Mouse (Mus musculus) liver, embryonic 13.5 days (tissue): ENCODE measurements around the gene Myh9. TPM values are rescaled to one million over a fixed set of nuclear protein-coding genes. Genes with fewer than 3 reads are reported as not detected.
A peak's percentile ranks its signal among the peaks of the same experiment; 100 is the strongest.

ENCODE experiments used
- ATAC-seq: fragments of 200-750 bp; cut with Nextera tagmentation; 2 replicates; pipeline ENCODE4 v1.8.0; 2017; ENCODE audit warnings: low read depth, mild to moderate bottlenecking, moderate number of reproducible peaks, moderate library complexity
- DNase-seq: peaks from one replicate; pipeline ENCODE4 v3.0.0; 2022
- H3K27ac ChIP-seq: fragments of 300-500 bp; sonication (generic); 2 replicates; pipeline ENCODE4 v1.5.1; 2015; ENCODE audit warnings: moderate library complexity, mild to moderate bottlenecking, inconsistent platforms
- H3K27me3 ChIP-seq: fragments of 300-500 bp; sonication (generic); 2 replicates; pipeline ENCODE4 v1.6.1; 2015; ENCODE audit warnings: mild to moderate bottlenecking, inconsistent platforms
- H3K36me3 ChIP-seq: fragments of 300-500 bp; sonication (generic); 2 replicates; pipeline ENCODE4 v1.6.1; 2015; ENCODE audit warnings: mild to moderate bottlenecking, inconsistent platforms
- H3K4me1 ChIP-seq: fragments of 300-500 bp; sonication (generic); replicated peaks from 2 replicates; pipeline ENCODE4 v1.6.1; 2015; ENCODE audit warnings: inconsistent platforms
- H3K4me2 ChIP-seq: fragments of 300-500 bp; sonication (generic); 2 replicates; pipeline ENCODE4 v1.6.1; 2015; ENCODE audit warnings: inconsistent platforms, mild to moderate bottlenecking, moderate library complexity
- H3K4me3 ChIP-seq: fragments of 300-500 bp; sonication (generic); replicated peaks from 2 replicates; pipeline ENCODE4 v1.5.1; 2015; ENCODE audit warnings: mild to moderate bottlenecking, inconsistent platforms
- H3K9ac ChIP-seq: fragments of 300-500 bp; sonication (generic); 2 replicates; pipeline ENCODE4 v1.6.1; 2015; ENCODE audit warnings: mild to moderate bottlenecking, inconsistent platforms
- H3K9me3 ChIP-seq: fragments of 300-500 bp; sonication (generic); replicated peaks from 2 replicates; pipeline ENCODE4 v1.6.1; 2016; ENCODE audit warnings: inconsistent platforms
- WGBS: fragments of 180-500 bp; shearing (Covaris S2); methylation state at CpG from one replicate; pipeline ENCODE4 v1.1.7; 2015; ENCODE audit not compliant: insufficient replicate concordance; 5-methylcytosine and 5-hydroxymethylcytosine counted together
- polyA plus RNA-seq: library from polyadenylated mRNA; unstranded; fragments of >200 nt; fragmentation: Nextera tagmentation; extraction: Ambion mirVana; gene quantifications from 2 replicates; pipeline ENCODE4 v1.2.1, GENCODE M21; 2015

Gene Myh9
- polyA plus RNA-seq, 1 experiment from 2014 or later, result 18.3 TPM

GRCm38 (mm10) chr15:77840450-77841360 lies 1.3 kb downstream of the Myh9 start:
- Histone ChIP-seq H3K27me3 (no peaks in the 10 kb centered on the region), H3K9ac (peak overlapping the region; percentile 96), H3K36me3 (no peaks in the 10 kb centered on the region), H3K9me3 (no peaks in the 10 kb centered on the region), H3K27ac (peak overlapping the region; percentile 92), H3K4me3 (peak overlapping the region; percentile 96), H3K4me1 (peaks cover 66% of the 10 kb centered on the region), H3K4me2 (peak overlapping the region; percentile 99)
- no peak for ATAC-seq
- 2% methylated on average over 36 of the region's 36 CpGs for WGBS
- no peak for DNase-seq

- Histone ChIP-seq H3K9me3 (no peaks in the 10 kb centered on the region), H3K27me3 (no peaks in the 10 kb centered on the region), H3K36me3 (no peaks in the 10 kb centered on the region), H3K4me2 (peak overlapping the region; percentile 99), H3K4me3 (peak overlapping the region; percentile 96), H3K9ac (peak overlapping the region; percentile 96), H3K27ac (peak overlapping the region; percentile 82), H3K4me1 (peaks cover 76% of the 10 kb centered on the region)
- ATAC-seq (no peak), DNase-seq (no peak)
- WGBS, result 19% methylated on average over 10 of the region's 10 CpGs
Observed at GRCm38 (mm10) chr15:77839529-77840286, 2.3 kb downstream of the Myh9 start.

- no peaks in the 10 kb centered on the region for H3K27me3 ChIP-seq
- no peak for ATAC-seq
- peak overlapping the region; percentile 96 for H3K9ac ChIP-seq
- peak overlapping the region; percentile 99 for H3K4me2 ChIP-seq
- H3K4me3 ChIP-seq, result peak overlapping the region; percentile 96
- H3K4me1 ChIP-seq, result peaks cover 85% of the 10 kb centered on the region
- WGBS, result 39% methylated on average over 4 of the region's 4 CpGs
- H3K9me3 ChIP-seq, result no peaks in the 10 kb centered on the region
- no peaks in the 10 kb centered on the region for H3K36me3 ChIP-seq
- DNase-seq, result no peak
- peak overlapping the region; percentile 82 for H3K27ac ChIP-seq
Observed at GRCm38 (mm10) chr15:77838530-77839387, 3.2 kb downstream of the Myh9 start.

- Histone ChIP-seq H3K4me1 (peaks cover 84% of the 10 kb centered on the region), H3K27ac (peak overlapping the region; percentile 82), H3K27me3 (no peaks in the 10 kb centered on the region), H3K4me3 (0 out of 2 replicates have a peak overlapping the region, but pooled peaks have one; percentile 3), H3K36me3 (peaks cover 2% of the 10 kb centered on the region; the same call in 1 of the 2 replicates), H3K9me3 (no peaks in the 10 kb centered on the region), H3K9ac (peak overlapping the region; percentile 96), H3K4me2 (peak overlapping the region; percentile 99)
- WGBS, result 36% methylated on average over 10 of the region's 10 CpGs
- ATAC-seq, result no peak
- no peak for DNase-seq
Observed at GRCm38 (mm10) chr15:77837444-77838117, 4.4 kb downstream of the Myh9 start.

GRCm38 (mm10) chr15:77836692-77837443 lies 5.1 kb downstream of the Myh9 start:
- H3K4me1 ChIP-seq, result peaks cover 90% of the 10 kb centered on the region
- 30% methylated on average over 6 of the region's 6 CpGs for WGBS
- H3K36me3 ChIP-seq, result peaks cover 9% of the 10 kb centered on the region
- no peak for ATAC-seq
- no peaks in the 10 kb centered on the region for H3K9me3 ChIP-seq
- no peaks in the 10 kb centered on the region for H3K27me3 ChIP-seq
- DNase-seq, result no peak
- peak overlapping the region; percentile 99 for H3K4me2 ChIP-seq
- H3K27ac ChIP-seq, result peak overlapping the region; percentile 82
- peak overlapping the region; percentile 96 for H3K9ac ChIP-seq
- 0 out of 2 replicates have a peak overlapping the region, but pooled peaks have one; percentile 3 for H3K4me3 ChIP-seq

- 41% methylated on average over 9 of the region's 9 CpGs for WGBS
- H3K4me1 ChIP-seq, result peaks cover 98% of the 10 kb centered on the region
- no peak for DNase-seq
- H3K27me3 ChIP-seq, result no peaks in the 10 kb centered on the region
- no peaks in the 10 kb centered on the region for H3K9me3 ChIP-seq
- H3K9ac ChIP-seq, result peak overlapping the region; percentile 2
- H3K36me3 ChIP-seq, result peaks cover 14% of the 10 kb centered on the region
- no peak overlapping the region for H3K4me3 ChIP-seq
- 0 out of 2 replicates have a peak, but pooled peaks have one; percentile 16 for ATAC-seq
- H3K27ac ChIP-seq, result peak overlapping the region; percentile 71
- H3K4me2 ChIP-seq, result peak overlapping the region; percentile 99
Observed at GRCm38 (mm10) chr15:77835930-77836653, 5.9 kb downstream of the Myh9 start.

GRCm38 (mm10) chr15:77834336-77835268 lies 7.4 kb downstream of the Myh9 start:
- Histone ChIP-seq H3K27ac (peak overlapping the region; percentile 63), H3K4me2 (peak overlapping the region; percentile 8; the same call in 1 of the 2 replicates), H3K27me3 (no peaks in the 10 kb centered on the region), H3K4me3 (no peak overlapping the region), H3K4me1 (peaks cover 98% of the 10 kb centered on the region), H3K36me3 (peaks cover 26% of the 10 kb centered on the region), H3K9ac (peak overlapping the region; percentile 34; the same call in 1 of the 2 replicates), H3K9me3 (no peaks in the 10 kb centered on the region)
- DNase-seq (no peak), ATAC-seq (no peak)
- 53% methylated on average over 15 of the region's 15 CpGs for WGBS

- DNase-seq, result no peak
- Histone ChIP-seq H3K36me3 (peaks cover 33% of the 10 kb centered on the region), H3K27me3 (no peaks in the 10 kb centered on the region), H3K4me3 (no peak overlapping the region), H3K9ac (no peak overlapping the region), H3K4me1 (peaks cover 98% of the 10 kb centered on the region), H3K9me3 (no peaks in the 10 kb centered on the region), H3K4me2 (peak overlapping the region; percentile 8; the same call in 1 of the 2 replicates), H3K27ac (peak overlapping the region; percentile 63)
- ATAC-seq, result no peak
- 66% methylated on average over 6 of the region's 6 CpGs for WGBS
Observed at GRCm38 (mm10) chr15:77833731-77834130, 8.2 kb downstream of the Myh9 start.
